Mouse (Mus musculus) olfactory bulb, adult 2 months (tissue): ENCODE results near the gene B3glct.

Source experiments
- CTCF ChIP-seq: fragments of 200-500 bp; IDR thresholded peaks from 2 replicates; pipeline ENCODE4 v1.5.1; 2012; ENCODE audit warnings: low read depth, mild to moderate bottlenecking, low read length, moderate library complexity; ENCODE audit not compliant: insufficient read depth
- POLR2A ChIP-seq: fragments of 200-500 bp; IDR thresholded peaks from 2 replicates; pipeline ENCODE4 v1.6.1; 2012; ENCODE audit warnings: mild to moderate bottlenecking, low read depth, low read length, moderate library complexity; ENCODE audit not compliant: insufficient read depth

DNA sequence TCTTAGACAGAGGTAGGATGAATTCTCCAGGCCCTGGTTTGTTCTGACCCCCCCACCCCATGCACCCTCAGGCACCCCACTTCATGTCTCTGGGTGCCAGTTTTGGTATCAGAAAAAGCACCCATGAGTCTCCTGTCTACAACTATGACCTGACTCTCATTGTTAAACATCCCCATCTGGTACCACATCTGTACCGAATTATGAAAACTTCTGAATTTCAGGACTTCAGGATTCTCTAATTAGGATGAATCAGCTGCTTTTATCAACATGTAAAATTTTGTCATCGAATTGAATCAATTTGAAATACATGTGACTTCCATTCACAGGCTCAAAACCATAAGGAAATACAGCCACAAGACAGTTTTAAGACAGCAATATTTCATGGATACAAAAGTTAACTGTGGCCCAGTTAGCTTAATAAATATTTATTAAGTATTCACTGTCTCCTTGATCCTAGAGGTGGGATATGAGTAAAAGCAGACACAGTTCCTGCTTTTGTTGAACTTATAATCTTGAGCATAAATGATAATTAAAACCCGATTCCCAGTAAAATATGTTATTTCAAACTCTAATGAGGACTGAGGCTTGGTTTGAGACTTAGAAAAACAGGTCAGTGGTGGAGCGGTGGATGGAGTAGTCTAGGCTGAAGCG is 89.7 kb downstream of the B3glct start:
- TF ChIP-seq POLR2A (no peak), CTCF (no peak)
